Mouse (Mus musculus) frontal cortex, postnatal 25 days (tissue): ENCODE measurements around the gene Zfp68.
"Not testable (repeated sequence)": the region's sequence is repeated elsewhere in the genome, so short reads cannot be mapped to it uniquely, and the experiment has no call there.

Experiments
- DNase-seq, 2 experiments: peaks; one replicate each; pipeline ENCODE4 v3.0.0; 2022; ENCODE audit warnings: low spot score in 2 of 2

The Zfp68 gene

DNA sequence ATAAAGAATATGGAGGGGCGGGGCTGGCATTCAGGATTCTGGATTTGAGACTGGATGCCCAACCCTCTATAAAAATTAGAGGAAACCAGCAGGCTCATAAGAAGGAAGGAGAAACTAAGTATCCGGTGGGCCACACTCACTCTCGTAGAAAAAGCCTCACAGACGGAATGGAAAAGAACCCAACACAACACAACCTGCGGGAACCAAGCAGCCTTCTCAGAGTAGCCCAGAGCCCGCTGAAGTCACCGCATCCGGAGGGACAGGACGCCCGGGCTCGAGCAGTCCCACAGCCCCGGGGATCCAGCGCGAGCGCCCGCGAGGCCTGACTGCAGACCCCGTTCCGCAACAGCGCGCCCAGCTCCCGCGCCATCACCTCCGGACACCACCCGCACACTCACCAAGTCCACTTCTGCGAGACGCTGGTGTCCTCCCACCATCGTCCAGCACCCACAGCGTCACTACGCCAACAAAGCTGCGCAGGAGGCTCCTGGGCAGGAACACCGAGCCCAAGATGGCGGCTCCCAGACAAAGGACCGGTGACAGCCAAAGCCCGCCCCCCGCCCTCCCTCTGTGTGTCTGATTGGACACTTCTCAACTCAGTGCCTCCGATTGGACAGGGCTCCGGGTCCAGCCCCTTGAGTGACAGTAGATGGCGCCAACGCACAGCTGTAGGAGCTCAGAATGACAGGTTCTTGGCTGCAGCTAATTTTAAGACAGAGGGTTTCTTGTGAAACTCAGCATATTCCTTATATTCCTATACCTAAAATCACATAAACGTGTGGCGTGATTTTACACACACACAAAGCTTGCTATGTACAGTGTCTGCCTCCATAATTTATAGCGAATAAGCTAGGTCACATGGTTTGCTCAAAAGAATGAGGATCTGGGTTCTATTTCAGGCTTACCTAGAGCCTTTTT, at the start of gene Zfp68:
Zfp68 (minus strand) TSS at position 551 of the 918 bp plus-strand sequence.
- peak; percentile 82 to 85 for DNase-seq

DNA sequence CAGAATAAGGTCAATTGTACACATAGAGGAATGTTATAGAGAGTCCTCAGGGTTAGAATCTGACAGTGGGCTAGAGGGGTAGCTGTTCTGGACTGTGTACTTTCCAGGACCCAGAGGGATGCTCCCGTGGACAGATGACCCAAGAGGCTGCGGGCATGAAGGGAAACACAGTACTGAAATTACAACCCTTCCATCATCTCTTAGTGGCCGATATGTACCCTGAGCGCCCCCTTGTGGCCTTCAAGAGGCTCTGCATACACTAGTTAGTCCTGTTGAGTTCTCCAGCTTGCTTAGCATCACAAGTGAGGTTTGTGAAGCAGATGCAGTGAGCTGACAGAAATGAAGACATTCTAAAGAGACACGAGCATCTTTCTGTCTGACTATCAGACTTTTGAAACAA, 39.4 kb upstream of the Zfp68 start:
- DNase-seq: peak; percentile 6 to 29

DNA sequence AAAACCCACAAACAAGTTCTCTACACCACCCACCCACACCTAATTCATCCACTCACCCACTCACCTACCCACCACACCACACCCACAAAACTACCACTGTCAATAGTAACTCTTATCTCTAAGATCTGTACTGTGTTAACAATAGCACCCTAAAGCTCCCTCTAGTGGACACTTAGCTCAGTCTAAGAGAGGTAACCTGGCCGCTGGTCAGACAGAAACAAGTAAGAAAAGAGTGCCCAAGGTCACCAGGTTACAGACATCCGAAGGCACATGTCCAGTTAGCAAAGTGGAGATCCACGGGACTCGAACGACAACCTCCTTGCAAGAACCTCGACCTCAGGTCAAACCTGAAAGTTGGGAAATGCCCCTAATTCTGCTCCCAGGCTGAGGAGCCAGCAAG, 38.3 kb upstream of the Zfp68 start:
- DNase-seq: peak in 1 of 2 experiments; percentile 6

DNA sequence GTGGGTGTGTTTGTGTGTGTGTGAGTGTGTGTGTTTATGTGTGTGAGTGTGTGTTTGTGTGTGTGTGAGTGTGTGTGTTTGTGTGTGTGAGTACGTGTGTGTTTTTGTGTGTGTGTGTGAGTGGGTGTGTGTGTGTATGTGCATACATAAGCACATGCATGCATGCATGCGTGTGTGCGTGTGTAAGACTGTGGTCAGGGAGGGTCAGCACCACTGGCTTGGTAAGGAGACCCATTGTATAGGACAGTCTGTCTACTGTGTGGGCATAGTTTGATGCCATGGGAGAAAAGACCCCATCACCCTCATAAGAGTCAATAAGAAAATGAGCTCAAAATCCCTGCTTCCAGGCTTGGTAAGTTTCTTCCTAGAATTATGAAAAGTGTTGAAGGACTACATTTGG, 37.8 kb upstream of the Zfp68 start:
- DNase-seq: no peak

DNA sequence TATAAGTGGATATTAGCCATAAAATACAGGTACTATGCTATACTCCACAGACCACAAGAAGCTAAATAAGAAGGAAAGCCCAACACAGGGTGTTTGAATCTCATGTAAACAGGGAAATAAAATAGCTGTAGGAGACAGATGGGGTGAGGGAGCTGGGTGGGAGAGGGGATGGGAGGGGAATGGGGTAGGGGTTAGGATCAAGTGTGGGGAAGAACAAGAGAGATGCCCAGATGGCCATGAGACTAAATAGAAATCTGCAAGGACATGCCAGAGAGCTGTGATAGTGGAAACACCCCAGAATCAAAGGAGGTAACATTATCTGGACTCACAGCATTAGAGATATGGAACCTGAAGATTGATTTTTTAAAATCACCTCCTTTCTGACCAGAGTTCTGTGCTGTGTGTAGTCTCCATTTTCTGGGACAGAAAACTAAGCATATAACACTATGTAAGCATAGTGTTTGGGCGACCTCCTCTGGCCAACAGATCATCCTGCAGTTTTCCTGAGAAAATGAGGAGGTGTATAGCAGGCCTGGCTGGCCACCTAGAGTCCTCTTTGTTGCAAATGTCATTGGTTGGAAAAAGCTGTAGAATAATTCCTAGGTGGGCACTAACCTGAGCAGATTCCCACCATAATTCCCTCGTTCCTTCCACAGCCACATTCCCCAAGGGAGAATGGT, 37.1 kb upstream of the Zfp68 start:
- DNase-seq: peak; percentile 20 to 30

DNA sequence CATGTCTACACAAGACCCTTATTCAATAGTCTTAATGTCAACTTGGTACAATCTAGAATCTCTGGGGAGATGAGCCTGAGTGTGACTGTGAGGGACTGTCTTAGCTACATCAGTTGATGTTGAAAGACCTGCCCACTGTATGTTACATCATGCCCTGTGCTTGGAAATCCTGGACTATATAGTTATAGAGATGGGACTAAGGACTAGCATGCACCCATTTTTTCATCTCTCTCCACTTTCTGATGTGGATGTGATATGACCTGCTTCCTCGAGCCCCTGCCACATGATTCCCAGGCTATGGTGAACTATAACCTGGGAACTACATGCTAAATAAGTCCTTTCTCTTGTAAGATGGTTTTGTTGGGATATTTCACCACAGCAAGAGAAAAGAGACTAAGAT, 33.4 kb upstream of the Zfp68 start:
- no peak for DNase-seq

DNA sequence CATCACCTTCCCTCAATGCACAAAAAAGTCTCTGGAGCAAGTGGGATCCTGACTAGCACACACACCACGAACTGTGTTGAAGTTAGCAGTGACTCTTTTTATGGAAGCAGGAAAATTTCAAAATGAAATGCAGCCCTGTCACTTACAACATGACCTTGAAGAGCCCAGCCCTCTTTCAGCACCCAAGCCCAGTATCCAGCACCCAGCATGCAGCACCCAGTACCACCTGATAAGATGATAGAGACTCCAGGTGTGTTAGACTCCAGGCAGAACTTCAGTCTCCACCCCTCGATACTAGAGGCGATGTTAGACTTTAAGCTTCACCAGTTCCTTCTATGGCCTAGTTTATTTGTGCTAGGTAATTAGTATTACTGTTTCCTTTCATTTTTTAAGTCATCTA, 22.2 kb upstream of the Zfp68 start:
- DNase-seq: no peak

DNA sequence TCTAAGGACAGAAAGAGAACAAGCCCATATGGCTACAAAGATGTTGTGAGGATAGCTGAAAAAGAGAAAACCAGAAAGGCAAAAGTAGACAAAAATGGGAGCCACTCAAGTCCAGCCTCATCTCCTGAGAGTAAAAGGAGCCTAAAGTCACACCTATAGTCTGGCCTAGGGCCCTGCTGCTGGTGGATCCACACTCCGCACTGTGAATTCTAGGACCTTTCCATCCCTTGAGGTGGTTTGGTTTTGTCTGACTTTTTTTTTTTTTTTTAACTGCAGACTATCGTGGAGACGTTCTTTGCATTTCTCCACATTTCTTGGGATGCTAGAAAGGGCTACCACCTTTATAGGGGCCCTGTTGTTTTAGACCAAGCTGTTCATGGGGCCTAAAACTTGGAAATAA, 21.5 kb upstream of the Zfp68 start:
- no peak for DNase-seq

DNA sequence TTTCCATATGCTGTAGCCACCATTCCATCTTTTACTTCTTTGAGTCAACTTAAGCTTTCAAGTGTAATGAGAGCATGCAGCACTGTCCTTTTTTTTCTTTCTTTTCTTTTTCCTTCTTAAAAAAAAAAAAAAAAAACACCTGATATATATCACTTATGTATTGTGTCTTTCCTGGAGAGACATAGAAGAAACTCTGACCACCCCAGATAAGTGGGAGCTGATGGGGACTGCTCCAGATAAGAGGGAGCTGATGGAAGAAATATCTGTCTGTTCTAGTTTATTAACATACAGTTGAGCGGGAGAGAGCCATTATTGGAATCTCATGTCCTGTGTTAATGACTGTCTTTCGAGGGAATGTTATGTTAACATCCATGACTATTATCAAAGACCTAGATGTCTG, 16.9 kb upstream of the Zfp68 start:
- no peak for DNase-seq

DNA sequence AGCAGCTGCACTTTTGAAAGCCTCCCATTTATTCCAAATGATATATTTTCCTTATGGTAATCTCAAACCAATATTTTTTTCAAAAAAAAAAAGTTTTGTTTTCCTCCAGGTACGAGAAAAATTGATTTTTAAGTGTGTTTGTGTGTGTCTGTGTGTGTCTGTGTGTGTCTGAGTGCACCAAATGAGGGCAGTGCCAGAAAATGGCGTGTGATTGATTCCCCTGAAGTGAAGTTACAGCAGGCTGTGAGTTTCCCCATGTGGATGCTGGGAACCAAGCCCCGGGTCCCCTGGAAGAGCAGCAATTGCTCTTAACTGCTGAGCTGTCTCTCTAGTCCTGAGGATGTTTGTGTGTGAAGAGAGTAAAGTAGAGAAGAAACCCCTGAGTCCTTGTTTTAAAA, 3.9 kb upstream of the Zfp68 start:
- no peak for DNase-seq

DNA sequence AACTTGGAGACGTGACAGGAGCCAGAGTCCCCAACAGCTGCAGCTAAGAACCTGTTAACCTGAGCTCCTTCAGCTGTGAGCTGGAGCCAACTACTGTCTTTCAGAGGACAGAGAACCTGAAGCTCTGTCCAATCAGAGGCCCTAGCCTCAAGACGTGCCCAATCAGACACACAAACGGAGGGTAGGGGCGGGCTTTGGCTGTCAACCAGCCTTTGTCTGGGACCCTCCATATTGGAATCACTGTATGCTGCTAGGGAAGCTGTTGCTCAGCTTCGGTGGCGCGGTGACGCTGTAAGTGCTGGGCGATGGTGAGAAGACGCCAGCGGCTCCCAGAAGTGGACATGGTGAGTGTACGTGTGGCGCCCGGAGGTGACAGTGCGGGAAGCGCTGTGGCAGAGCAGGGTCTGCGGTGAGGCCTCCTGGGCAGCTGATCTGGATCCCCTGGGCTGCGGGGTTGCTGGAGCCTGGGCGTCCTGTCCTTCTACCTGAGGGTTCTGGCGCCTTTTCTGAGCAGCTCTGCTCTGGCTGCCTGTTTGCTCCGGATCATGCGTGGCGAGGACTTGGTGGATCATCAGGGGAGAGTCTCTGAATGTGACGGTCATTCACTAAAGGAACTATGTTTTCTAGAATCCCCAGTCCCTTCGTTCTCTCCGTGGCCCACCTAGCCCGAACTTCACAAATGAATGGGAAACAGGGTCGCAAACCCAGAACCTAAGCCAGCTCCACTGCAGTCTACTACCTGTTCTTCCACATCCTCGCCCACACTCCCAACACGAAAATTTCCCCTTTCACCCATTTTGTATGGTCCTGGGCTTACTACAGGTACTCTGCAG, 3.3 kb upstream of the Zfp68 start, which contains the start of gene A430033K04Rik:
A430033K04Rik (plus strand) TSS at position 215 of the 833 bp plus-strand sequence.
- peak; percentile 89 to 92 for DNase-seq

DNA sequence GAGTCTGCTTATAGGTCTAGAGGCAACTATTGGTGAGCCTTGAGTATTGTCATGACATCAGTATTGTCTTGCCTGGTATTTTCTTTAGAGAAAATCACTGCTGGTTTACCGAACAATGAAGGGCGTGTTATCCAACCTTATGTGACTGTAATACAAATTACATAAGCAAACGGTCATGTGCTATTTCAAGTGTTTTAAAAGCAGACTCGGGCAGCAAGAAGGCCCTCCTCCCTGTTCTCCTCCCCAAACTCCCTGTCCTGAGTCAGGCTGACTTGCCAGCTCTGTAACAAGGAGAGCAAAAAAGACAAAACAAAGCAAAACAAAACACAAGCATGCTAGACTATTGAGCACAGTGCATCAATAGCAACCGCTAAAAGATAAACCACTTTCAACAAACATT, 1.3 kb upstream of the Zfp68 start:
- no peak for DNase-seq

DNA sequence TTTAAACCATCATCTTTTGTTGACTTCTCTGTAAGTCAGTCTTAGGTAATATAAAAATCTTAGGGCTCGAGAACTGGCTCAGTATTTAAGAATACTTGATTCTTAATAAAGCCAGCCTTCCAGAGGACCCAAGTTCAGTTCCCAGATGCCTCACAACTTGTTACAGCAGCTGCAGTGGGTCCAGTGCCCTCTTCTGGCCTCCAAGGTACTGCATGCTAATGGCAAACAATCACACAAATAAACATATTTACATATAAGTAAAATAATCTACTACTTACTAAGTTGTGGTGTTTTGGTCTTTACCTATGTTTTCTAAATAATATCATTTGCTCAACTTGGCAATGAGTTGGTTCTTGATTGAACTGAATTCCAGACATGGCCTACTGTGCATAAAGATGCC, 1.2 kb downstream of the Zfp68 start:
- DNase-seq: no peak

DNA sequence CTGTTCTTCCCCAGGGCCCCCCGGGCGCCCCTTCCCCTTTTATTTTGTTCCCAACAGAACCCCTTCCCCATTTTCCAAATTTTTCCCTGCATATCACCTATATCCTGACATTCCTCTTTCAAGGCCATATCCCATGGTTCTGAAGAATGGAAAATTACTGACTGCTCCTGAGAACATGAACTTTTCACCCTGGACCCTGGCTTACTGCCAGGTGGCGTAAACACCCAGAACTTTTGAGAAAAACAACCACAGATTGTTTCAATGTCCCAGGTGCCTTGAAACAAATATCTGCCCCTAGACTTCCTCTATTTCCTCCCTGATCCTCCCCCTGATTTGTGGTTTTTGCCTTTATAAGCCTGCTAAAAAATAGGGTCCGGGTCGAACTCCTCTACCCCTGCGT, 32.2 kb downstream of the Zfp68 start:
- no peak for DNase-seq

DNA sequence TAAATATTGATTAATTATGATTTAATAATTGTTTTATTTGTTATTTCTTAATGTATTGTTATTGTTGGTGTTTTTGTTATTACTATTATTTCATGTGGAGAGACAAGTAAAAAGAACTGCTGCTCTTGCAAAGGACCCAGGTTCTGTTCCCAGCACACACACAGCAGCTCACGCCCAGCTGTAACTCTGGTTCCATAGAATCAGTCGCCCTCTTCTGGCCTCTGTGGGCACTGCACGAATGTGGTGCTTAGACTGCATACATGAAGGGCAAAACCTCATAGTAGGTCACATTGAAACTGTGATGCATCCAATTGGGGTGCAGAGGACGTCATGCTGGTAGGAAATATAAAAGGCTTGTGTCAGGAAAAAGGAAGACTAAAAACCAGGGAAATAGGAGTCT, 47.9 kb downstream of the Zfp68 start:
- DNase-seq: no peak

DNA sequence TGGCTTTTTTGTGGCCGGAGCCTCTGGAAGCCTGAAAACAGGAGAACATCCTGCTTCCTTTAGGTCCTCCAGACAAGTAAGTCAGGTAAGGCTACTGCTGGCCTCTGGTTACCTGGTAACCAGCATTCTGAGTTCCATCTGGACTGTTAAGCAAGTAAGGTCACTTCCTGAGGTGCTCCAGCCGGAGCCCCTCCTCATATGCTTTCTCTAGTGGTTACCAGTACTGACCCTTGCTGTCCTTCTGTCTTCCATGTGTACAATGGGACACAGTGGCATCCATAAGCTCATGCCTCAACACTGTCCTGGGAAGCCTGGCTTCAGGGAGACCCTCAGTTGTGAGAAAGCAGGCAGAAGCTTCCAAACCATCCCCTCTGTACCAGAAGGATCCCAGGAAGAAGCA, 54.9 kb downstream of the Zfp68 start, which contains the start of gene 1700123K08Rik:
1700123K08Rik (minus strand) TSS at position 101 of the 400 bp plus-strand sequence.
- DNase-seq: not testable (repeated sequence)
